Mouse (Mus musculus) monocyte, adult 5-6 weeks (primary cell): ENCODE measurements at regions not wholly inside any gene's neighbourhood (a gene's known extent, or its start where the extent isn't known, plus 50 kb on each side); places are given as distances from the start of the nearest gene placed in this dataset.

ENCODE experiments used
- ATAC-seq: fragments of 153-309, 156-312 bp; replicated peaks from 2 replicates; pipeline ENCODE4 v1.8.0; 2017; ENCODE audit warnings: mild to moderate bottlenecking; ENCODE audit not compliant: low TSS enrichment, insufficient number of reproducible peaks, severe bottlenecking, poor library complexity, low FRiP score

- peak; percentile 63; the same call in 1 of the 2 replicates for ATAC-seq
Measured at GRCm38 (mm10) chr3:136611682-136612081, 58.2 kb upstream of the Ppp3ca start.

DNA sequence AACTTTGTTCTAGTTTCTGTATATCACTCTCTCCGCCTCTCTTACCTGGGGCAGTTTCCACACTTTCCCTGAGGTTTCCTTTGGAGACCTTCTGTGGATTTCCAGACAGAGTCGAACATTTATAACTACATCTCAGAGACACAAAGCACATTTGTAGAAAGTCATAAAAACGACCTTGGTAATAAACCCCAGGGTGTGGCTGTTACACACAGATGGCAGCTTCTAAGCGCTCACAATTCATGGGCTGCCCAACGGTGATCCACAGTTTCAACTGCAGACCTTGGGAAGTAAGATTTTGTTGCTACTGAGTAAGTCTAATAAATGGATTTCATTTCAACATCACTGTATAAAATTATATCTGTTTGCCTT is 59.4 kb upstream of the Ppp3ca start:
- no peak for ATAC-seq

- ATAC-seq = no peak
Measured at GRCm38 (mm10) chr3:136609855-136610555, 59.9 kb upstream of the Ppp3ca start.

DNA sequence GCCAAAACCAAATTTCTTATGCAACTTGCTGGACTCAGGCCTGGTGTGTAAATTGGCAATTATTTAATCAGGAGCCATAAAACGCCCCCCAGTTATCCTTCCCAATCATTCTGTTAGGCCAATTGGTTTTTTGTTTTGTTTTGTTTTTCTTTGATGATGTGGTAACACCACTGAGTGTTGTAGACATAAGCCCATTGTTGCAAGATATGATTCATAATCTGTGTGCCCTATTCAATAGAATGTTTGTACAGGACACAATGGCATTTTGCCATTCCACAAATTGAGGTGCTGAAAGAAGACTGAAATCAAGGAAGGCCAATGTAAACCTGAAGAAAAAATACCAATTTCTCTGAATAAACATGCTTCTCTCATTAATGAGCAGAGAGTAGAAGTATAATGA is 68.2 kb upstream of the Ppp3ca start:
- no peak for ATAC-seq

DNA sequence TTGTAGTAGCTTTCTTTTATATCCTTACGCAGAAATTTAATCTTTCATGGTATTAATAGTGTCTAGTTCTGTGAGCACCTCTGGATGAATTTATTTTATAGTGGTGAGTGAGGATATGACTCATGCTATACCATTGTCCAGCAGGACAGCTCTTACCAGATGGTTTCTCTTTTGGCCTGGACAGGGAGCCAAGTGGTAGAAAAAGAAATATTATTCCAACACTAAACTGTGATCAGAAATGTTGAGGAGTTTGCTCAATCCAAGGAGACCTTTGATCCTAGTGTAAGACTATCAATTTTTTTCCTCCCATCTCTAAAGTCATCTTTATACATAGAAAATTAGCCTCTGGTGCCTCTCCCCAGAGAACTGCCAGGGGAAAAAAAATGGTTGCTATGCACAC is 86.0 kb upstream of the Ppp3ca start:
- no peak for ATAC-seq

GRCm38 (mm10) chr3:136578016-136578415 is 91.9 kb upstream of the Ppp3ca start:
- no peak for ATAC-seq

DNA sequence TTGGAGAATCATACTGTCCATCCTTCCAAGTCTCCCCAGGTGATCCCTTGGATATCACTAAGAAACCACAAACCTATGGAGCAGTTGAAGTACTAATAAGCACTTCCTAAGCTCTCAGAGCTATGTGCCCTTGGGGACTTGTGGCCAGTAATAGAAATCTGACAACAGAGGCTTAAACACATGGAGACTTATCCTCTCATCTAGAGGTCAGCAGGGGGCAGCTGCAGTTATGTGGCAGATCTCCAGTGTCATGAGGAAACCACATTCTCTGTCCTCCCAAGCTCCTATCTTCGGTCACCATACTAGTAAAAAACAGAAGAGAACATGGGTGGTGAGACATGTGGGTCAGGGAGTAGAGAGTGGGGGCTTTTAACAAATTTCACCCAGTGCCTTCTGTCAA is 99.4 kb upstream of the Ppp3ca start:
- ATAC-seq = no peak

DNA sequence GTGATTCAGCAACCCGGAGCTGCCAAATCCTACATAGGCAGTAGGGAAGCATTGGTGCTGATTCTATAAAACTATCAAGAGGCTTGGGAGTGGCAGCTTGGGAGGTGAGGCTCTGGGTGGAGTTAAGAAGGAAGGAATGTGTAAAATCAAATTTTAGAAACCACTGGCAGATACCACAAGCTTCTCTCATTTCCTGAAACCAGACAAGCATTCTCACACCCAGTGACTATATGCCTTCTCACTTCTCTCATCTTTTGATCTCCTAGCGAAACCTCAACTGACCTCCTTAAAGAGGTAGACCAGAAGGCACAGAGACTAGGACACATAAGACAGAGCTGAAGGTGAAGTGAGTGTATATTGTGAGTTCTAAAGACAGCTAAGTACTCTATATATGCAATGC is 113.4 kb upstream of the Ppp3ca start:
- peak; percentile 63; the same call in 1 of the 2 replicates for ATAC-seq

GRCm38 (mm10) chr3:136549471-136549870 is 120.5 kb upstream of the Ppp3ca start:
- ATAC-seq = no peak

- no peak for ATAC-seq
Measured at GRCm38 (mm10) chr3:136531604-136532003, 138.3 kb upstream of the Ppp3ca start.

DNA sequence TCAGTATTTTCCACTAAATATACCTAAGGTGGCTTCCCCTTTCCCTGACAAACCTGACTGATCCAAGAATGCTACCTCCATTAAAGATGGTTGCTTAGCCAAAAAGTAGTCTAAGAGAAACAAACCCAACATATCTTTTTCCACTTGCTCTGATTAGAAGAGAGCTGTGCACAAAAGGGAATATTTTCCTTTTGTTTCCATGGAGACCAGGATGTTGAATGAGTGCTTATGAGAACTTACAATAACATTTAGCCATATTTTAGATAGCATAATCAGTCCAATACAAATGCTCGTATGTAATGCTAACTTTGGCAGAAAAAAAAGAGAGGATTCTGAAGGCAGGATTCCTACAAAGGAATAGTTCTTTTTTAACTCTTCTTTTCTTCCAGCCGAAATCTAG is 161.3 kb upstream of the Ppp3ca start:
- no peak for ATAC-seq

GRCm38 (mm10) chr3:136507070-136507469 is 162.9 kb upstream of the Ppp3ca start:
- no peak for ATAC-seq

GRCm38 (mm10) chr3:136494831-136495230 is 169.0 kb upstream of the Bank1 start:
- no peak for ATAC-seq

- no peak for ATAC-seq
Measured at GRCm38 (mm10) chr3:136491683-136492082, 165.8 kb upstream of the Bank1 start.

DNA sequence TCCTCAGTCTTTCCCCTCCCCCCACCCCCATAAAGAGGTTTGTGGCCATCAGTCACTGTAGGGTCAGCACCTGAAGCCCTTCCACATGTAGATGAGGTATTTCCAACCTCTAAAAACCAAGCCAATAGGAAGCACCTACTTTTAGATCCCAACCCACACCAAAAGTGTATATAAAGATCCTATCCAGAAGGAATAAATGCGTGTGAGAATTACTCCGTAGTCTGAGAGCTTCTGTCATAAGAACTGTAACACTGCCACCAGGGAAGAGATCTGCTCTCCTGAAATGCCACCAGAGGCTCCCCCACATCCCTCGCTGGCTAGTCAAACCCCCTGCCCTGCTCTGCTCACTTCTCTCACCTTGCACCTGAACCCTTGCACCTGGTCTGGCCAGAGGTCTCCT is 145.8 kb upstream of the Bank1 start:
- no peak for ATAC-seq

GRCm38 (mm10) chr3:136462747-136463146 is 136.9 kb upstream of the Bank1 start:
- ATAC-seq = no peak

DNA sequence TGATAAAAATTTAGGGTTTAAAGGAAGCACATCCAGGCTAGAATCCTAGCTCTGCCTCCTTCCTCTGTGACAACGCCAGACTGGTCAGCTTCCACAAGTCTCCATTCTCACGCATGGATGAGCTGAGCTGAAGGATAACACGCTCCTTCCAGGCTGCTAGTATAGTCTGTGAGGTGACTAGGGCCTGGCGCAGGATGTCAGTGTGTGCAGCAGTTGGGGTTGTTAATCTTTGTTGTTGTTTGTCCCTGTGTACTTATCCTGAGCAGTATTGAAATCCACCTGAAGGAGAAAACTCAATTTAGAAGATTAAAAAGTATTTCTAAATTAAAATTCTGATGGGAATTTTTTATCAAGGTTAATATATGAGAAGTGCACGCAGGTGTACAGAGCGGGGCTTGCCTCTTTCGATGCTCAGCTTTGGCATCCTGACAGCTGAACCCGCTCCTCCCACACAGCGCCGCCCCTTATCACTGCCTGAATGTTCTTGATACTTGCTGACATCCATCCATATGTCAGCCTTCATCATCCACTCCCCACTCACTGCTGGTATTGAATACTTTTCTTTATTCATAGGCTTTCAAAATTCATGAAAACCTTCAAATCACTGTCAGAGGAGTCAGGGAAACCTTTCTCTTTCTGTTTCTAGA is 130.7 kb upstream of the Bank1 start:
- no peak for ATAC-seq

- ATAC-seq = no peak
Measured at GRCm38 (mm10) chr3:136455651-136456470, 130.0 kb upstream of the Bank1 start.

GRCm38 (mm10) chr3:136454967-136455366 is 129.1 kb upstream of the Bank1 start:
- no peak for ATAC-seq
